Mouse (Mus musculus): ENCODE data around the gene 4930415O20Rik.
"Not testable (repeated sequence)": the region's sequence is repeated elsewhere in the genome, so short reads cannot be mapped to it uniquely, and the experiment has no call there.

Gene 4930415O20Rik

GRCm38 (mm10) chr15:98569216-98569615 lies 1.6 kb upstream of the 4930415O20Rik start:
- no peak for DNase-seq

GRCm38 (mm10) chr15:98569795-98570365 lies 924 bp upstream of the 4930415O20Rik start:
- DNase-seq, result no peak

DNA sequence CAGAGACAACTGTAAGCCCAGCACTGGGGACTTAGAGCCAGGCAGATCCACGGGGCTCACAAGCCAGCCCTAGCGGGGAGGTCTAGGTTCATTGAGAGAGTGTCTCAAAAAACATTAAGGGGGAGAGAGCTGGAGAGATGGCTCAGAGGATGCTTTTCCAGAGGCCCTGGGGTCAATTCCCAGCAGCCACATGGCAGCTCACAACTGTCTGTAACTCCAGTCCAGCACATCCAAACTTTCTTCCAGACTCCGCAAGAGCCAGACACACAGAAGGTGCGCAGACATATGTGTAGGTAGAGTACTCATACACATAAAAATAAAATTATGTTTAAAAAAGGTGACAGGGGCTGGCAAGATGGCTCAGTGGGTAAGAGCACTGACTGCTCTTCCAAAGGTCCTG lies 2.5 kb downstream of the 4930415O20Rik start:
- no peak for DNase-seq

DNA sequence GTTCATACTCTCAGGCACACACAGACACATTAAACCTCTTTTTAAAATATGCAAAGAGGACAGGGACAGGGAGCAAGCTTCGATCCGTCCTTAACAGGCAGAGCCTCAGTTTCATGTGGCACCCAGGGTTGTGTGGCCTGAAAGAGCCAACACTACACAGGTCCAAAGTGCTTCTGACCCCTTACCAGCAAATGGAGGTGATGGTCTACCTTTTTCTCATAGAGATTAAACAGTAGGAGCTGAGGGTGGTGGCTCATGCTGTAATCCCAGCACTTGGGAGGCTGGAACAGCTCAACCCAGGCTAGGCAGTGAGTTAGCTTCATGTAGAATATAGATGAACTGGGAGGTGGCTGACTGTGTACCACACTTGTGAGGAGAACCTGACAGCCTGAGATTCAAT lies 8.5 kb downstream of the 4930415O20Rik start:
- no peak for DNase-seq

- DNase-seq, result peak; percentile 71
These were observed 9.1 kb downstream of the 4930415O20Rik start for GRCm38 (mm10) chr15:98579795-98580464.

- no peak for DNase-seq
These were observed 11.6 kb downstream of the 4930415O20Rik start for GRCm38 (mm10) chr15:98582410-98582809.

- DNase-seq, result no peak
These were observed 12.2 kb downstream of the 4930415O20Rik start for GRCm38 (mm10) chr15:98582996-98583395.

DNA sequence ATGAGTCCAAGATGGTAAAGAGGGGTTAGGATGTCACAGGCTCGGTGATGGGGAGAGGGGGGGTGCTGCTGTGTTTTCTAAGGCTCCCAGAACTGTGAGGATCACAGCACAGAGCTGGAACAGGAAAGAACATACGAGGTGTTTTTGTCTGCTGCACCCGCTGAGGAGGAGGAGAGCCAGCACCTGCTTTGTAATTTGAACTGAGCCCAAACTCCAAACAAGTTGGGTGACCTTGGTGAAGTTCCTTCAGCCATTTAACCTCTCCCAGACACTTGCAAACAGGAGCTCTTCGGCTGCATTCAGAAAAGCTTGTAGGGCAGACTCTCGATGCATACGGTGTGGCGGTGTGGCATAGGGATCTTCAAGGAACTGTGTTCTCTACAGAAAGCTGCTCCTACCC lies 14.6 kb downstream of the 4930415O20Rik start:
- DNase-seq, result no peak

DNA sequence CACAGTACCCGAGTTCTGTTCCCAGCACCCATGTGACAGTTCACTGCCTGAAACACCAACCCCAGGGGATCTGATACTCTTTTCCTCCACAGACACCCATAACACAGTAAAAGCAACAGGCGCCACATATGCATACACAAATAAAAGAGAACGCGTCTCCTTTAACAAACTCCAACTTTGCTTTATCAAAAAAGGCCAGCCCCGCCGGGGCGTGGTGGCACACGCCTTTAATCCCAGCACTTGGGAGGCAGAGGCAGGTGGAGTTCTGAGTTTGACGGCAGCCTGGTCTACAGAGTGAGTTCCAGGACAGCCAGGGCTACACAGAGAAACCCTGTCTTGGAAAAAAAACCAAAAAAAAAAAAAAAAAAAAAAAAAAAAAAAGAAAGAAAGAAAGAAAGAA lies 15.3 kb downstream of the 4930415O20Rik start:
- not testable (repeated sequence) for DNase-seq

GRCm38 (mm10) chr15:98587751-98588150 lies 16.9 kb downstream of the 4930415O20Rik start:
- DNase-seq, result no peak

DNA sequence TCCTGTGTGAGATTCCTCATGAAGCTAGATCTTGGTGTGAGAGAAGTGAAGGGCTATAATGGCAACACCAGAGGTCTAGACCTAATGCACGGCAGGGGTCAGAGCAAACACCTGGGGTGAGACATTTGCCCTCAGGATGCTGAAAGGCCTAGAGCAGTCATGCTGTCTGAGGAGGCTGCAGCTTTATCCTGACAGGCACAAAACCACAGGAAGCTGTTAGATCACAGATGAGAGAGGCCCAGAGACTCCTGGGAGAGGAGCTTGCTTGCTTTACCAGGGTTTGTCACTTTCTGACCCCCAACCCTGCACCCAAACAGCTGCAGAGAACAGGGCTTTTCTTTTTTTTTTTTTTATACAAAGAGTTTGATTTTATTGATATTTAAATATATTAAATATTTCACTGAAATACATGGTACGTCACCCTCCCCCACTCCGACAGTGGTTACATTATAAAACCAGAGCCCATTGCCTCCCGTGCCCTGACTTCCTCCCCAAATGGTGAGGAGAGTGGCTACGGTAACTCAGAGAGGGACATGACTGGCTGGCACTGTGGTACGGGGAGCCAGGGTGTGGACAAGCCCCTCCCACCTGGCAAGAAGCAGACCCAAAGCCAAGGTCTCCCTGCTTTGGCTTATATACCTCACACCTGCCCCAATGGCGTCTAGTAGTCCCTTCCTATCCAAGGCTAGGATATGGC lies 19.0 kb downstream of the 4930415O20Rik start:
- no peak for DNase-seq

- no peak for DNase-seq
These were observed 20.6 kb downstream of the 4930415O20Rik start for GRCm38 (mm10) chr15:98591396-98591795.

DNA sequence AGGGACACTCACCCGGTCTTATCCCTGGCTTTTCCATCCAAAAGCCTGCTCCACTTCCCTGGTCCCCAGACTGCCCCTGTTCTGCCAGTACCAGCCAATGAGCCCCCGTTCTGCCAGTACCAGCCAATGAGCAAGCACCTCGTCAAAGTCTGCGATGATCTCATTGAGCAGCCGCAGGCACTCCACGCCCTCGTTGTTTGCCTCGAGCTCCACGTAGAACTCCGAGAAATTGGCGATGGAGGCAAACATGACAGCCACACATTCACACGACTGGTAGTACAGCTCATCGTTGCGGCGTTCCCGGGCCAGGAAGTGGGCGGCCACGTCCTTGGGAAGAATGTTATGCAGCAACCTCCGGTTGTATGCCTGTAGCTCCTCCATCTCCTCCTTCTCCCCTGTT lies 23.4 kb downstream of the 4930415O20Rik start:
- no peak for DNase-seq

GRCm38 (mm10) chr15:98595049-98595448 lies 24.2 kb downstream of the 4930415O20Rik start:
- DNase-seq, result no peak

DNA sequence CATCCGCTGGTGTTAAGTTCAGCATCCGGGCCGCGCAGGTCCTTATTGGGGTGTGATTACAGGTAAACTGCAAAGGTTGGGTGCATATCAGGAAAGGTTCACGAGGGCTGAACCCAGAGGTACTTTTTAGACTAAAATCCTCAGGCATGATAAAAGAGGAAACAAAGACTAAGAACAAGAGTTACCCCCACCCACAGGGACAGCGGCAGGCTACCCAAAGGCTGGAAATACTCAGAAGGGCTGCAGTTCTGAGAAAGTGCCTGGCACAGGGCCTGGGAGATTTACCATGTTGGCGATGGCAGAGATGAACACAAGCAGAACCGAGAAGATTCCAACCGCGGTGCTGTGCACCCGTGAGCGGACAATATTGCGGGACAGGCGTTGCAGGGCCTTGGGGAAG lies 25.8 kb downstream of the 4930415O20Rik start:
- no peak for DNase-seq

- DNase-seq, result no peak
These were observed 29.4 kb downstream of the 4930415O20Rik start for GRCm38 (mm10) chr15:98600036-98600709.

- DNase-seq, result no peak
These were observed 31.0 kb downstream of the 4930415O20Rik start for GRCm38 (mm10) chr15:98601832-98602190.

DNA sequence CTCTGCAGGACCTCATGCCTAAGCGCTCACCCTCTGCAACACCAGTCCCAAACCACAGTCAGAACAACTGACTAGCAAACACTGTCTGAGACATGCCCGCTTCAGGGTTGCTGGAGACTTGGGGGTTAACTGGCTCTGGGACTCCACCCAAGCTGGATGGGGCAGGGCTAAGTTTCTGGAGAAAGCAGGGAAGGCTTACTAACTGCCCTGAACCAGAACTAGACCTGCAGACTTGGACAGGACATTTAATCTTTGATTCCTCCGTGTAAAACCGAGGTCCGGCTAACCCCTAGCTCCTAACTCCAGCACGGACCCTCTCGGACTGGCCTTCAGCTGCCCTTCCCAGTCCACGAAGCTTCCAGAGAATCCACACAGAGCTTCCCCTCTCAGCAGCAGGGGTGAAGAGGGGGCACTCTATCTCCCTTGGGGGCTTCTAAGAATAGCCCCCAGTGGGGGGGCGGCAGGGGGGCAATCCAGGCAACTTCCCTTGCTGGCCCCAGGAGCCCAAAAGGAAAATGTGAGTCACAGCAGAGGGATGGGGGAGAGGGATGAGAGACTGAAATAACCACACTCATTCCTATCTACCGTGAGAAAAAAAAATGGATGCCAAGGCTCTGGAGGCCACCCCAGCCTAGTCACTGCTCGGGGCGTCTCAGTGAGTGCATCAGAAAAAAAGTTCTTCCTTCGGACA lies 31.5 kb downstream of the 4930415O20Rik start:
- DNase-seq, result no peak

DNA sequence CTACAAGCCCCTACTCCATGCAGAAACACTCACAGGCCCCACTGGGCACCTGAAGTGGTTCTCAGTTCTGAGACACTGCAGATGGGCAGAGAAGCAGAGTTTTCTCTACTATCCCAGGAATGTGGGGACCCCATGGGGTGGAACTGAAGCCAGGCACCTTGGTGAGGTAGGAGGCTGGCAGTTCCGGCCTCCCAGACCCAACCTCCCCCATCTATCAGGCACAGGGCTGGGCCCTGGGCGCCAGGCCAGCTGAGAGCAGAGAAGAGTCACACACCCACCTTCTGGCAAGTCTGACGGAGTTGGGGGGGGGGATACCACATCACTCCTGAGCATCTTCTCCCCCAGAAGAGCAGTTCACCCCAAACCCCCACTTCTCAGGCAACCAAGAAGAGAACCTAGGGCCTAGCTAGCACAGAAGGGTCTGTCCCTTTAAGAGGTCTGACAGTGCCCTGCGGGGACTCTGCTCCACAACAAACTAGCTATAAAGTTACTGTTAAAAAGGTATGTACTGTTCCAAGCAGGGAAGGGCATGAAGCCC lies 32.2 kb downstream of the 4930415O20Rik start:
- no peak for DNase-seq

DNA sequence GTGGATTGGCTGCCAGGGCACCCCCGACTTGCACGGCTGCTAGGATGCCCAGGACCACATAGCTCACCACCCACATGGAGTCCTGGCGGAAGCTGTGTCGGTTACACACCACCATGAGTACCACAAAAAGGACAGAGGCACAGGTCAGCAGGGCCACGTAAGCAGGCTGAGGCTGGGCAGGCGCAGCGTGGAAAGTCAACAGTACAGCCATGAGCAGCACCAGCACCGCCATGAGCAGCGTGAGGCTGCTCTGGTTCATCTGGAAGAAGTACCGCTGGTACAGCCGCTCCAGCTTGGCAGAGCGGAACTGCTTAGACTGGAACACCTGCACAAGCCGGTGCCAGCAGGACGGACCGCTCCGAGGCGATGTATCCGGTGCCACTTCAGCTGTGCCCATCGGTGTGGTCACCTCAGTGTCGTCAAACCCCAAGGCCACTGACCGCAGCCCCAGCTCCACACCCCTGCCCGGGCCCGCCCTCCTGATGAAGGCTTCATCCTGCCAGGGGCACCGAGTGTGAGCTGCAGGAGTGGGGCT lies 33.3 kb downstream of the 4930415O20Rik start:
- DNase-seq, result no peak

GRCm38 (mm10) chr15:98606051-98606536 lies 35.3 kb downstream of the 4930415O20Rik start:
- DNase-seq, result no peak

DNA sequence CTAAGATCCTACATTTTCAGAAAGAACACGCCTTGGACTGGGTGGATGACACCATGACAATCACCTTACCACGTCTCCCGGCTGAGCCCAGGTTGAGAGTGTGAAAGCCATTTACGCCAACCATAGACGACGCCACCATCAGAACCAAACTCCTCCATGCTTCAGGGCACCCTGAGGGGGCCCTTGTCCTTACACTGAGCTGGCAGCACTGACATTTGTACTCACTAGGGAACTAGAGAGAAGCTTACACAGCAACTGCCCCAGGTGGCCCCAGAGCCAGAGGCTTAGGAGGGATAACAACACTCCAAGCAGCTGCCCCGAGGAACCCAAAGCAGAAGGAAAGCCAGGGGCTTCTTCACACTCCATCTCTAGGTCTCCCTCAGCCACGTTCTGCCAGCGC lies 35.9 kb downstream of the 4930415O20Rik start:
- DNase-seq, result no peak
